Mouse (Mus musculus): ENCODE measurements around the gene Tex2. TPM values are rescaled to one million over a fixed set of nuclear protein-coding genes. Genes with fewer than 3 reads are reported as not detected.
"Not testable (repeated sequence)": the region's sequence is repeated elsewhere in the genome, so short reads cannot be mapped to it uniquely, and the experiment has no call there.

Tex2 gene
- polyA plus RNA-seq, 1 experiment from 2014 or later: 7.4 TPM

GRCm38 (mm10) chr11:106497009-106497408 is 116.2 kb downstream of the Tex2 start:
- ATAC-seq (replicated peaks; ENCODE audit: insufficient number of reproducible peaks, low FRiP score, low TSS enrichment, low read depth); H3K4me1 ChIP-seq (ENCODE audit: control insufficient read depth, insufficient read depth, low read length); H3K9me3 ChIP-seq (replicated peaks; ENCODE audit: control insufficient read depth, low read length); DNase-seq (ENCODE audit: low spot score); H3K27me3 ChIP-seq (ENCODE audit: control insufficient read depth, insufficient read depth, low read length); H3K36me3 ChIP-seq (replicated peaks; ENCODE audit: control insufficient read depth, insufficient read depth, low read depth, low read length); H3K27ac ChIP-seq (replicated peaks; ENCODE audit: low read depth, low read length); H3K4me2 ChIP-seq (ENCODE audit: low read depth, low read length); H3K9ac ChIP-seq (replicated peaks; ENCODE audit: low read length); H3K4me3 ChIP-seq (ENCODE audit: low read depth, low read length): not testable (repeated sequence)
- WGBS: 88% methylated on average over 2 of the region's 2 CpGs

GRCm38 (mm10) chr11:106492984-106493669 is 120.1 kb downstream of the Tex2 start:
- no peaks in the 10 kb centered on the region for H3K4me1 ChIP-seq (ENCODE audit: control insufficient read depth, insufficient read depth, low read length)
- H3K4me3 ChIP-seq (ENCODE audit: low read depth, low read length): no peak overlapping the region
- no peak overlapping the region for H3K27ac ChIP-seq (replicated peaks; ENCODE audit: low read depth, low read length)
- H3K9ac ChIP-seq (replicated peaks; ENCODE audit: low read length): 0 out of 2 replicates have a peak overlapping the region, but pooled peaks have one; percentile 13
- no peak overlapping the region for H3K4me2 ChIP-seq (ENCODE audit: low read depth, low read length)
- DNase-seq (ENCODE audit: low spot score): no peak
- no peaks in the 10 kb centered on the region for H3K9me3 ChIP-seq (replicated peaks; ENCODE audit: control insufficient read depth, low read length)
- no peaks in the 10 kb centered on the region for H3K36me3 ChIP-seq (replicated peaks; ENCODE audit: control insufficient read depth, insufficient read depth, low read depth, low read length)
- ATAC-seq (replicated peaks; ENCODE audit: insufficient number of reproducible peaks, low FRiP score, low TSS enrichment, low read depth): no peak
- 84% methylated on average over 7 of the region's 7 CpGs for WGBS
- H3K27me3 ChIP-seq (ENCODE audit: control insufficient read depth, insufficient read depth, low read length): no peaks in the 10 kb centered on the region

GRCm38 (mm10) chr11:106491393-106491792 is 121.8 kb downstream of the Tex2 start:
- H3K9me3 ChIP-seq (replicated peaks; ENCODE audit: control insufficient read depth, low read length): no peaks in the 10 kb centered on the region
- WGBS: 3% methylated on average over 3 of the region's 3 CpGs
- peak; percentile 94 for DNase-seq (ENCODE audit: low spot score)

GRCm38 (mm10) chr11:106490600-106490999 is 122.6 kb downstream of the Tex2 start:
- not testable (repeated sequence) for H3K27ac ChIP-seq (replicated peaks; ENCODE audit: low read depth, low read length); H3K4me1 ChIP-seq (ENCODE audit: control insufficient read depth, insufficient read depth, low read length); H3K27me3 ChIP-seq (ENCODE audit: control insufficient read depth, insufficient read depth, low read length); H3K36me3 ChIP-seq (replicated peaks; ENCODE audit: control insufficient read depth, insufficient read depth, low read depth, low read length); ATAC-seq (replicated peaks; ENCODE audit: insufficient number of reproducible peaks, low FRiP score, low TSS enrichment, low read depth); H3K4me3 ChIP-seq (ENCODE audit: low read depth, low read length); DNase-seq (ENCODE audit: low spot score); H3K9me3 ChIP-seq (replicated peaks; ENCODE audit: control insufficient read depth, low read length); H3K4me2 ChIP-seq (ENCODE audit: low read depth, low read length); H3K9ac ChIP-seq (replicated peaks; ENCODE audit: low read length)
- 86% methylated on average over 6 of the region's 6 CpGs for WGBS

More at GRCm38 (mm10) chr11:106491393-106491792, 121.8 kb downstream of the Tex2 start:
- Histone ChIP-seq H3K4me1 (ENCODE audit: control insufficient read depth, insufficient read depth, low read length) (no peaks in the 10 kb centered on the region), H3K27ac (replicated peaks; ENCODE audit: low read depth, low read length) (no peak overlapping the region), H3K4me2 (ENCODE audit: low read depth, low read length) (no peak overlapping the region), H3K36me3 (replicated peaks; ENCODE audit: control insufficient read depth, insufficient read depth, low read depth, low read length) (no peaks in the 10 kb centered on the region), H3K27me3 (ENCODE audit: control insufficient read depth, insufficient read depth, low read length) (no peaks in the 10 kb centered on the region), H3K9ac (replicated peaks; ENCODE audit: low read length) (no peak overlapping the region), H3K4me3 (ENCODE audit: low read depth, low read length) (no peak overlapping the region)
- ATAC-seq (replicated peaks; ENCODE audit: insufficient number of reproducible peaks, low FRiP score, low TSS enrichment, low read depth): no peak

- H3K4me3 ChIP-seq (ENCODE audit: low read depth, low read length): no peak overlapping the region
- no peak for DNase-seq (ENCODE audit: low spot score)
- 52% methylated on average over 10 of the region's 10 CpGs for WGBS
These were observed 123.2 kb downstream of the Tex2 start for GRCm38 (mm10) chr11:106490057-106490456.

GRCm38 (mm10) chr11:106489036-106489693 is 124.1 kb downstream of the Tex2 start:
- no peak overlapping the region for H3K9ac ChIP-seq (replicated peaks; ENCODE audit: low read length)
- H3K4me3 ChIP-seq (ENCODE audit: low read depth, low read length): no peak overlapping the region
- WGBS: 64% methylated on average over 6 of the region's 7 CpGs
- ATAC-seq (replicated peaks; ENCODE audit: insufficient number of reproducible peaks, low FRiP score, low TSS enrichment, low read depth): no peak
- no peak overlapping the region for H3K4me2 ChIP-seq (ENCODE audit: low read depth, low read length)
- no peaks in the 10 kb centered on the region for H3K36me3 ChIP-seq (replicated peaks; ENCODE audit: control insufficient read depth, insufficient read depth, low read depth, low read length)
- no peak overlapping the region for H3K27ac ChIP-seq (replicated peaks; ENCODE audit: low read depth, low read length)
- no peaks in the 10 kb centered on the region for H3K9me3 ChIP-seq (replicated peaks; ENCODE audit: control insufficient read depth, low read length)
- no peak for DNase-seq (ENCODE audit: low spot score)
- no peaks in the 10 kb centered on the region for H3K27me3 ChIP-seq (ENCODE audit: control insufficient read depth, insufficient read depth, low read length)
- H3K4me1 ChIP-seq (ENCODE audit: control insufficient read depth, insufficient read depth, low read length): no peaks in the 10 kb centered on the region

More at GRCm38 (mm10) chr11:106490057-106490456, 123.2 kb downstream of the Tex2 start:
- H3K4me1 ChIP-seq (ENCODE audit: control insufficient read depth, insufficient read depth, low read length): no peaks in the 10 kb centered on the region
- no peaks in the 10 kb centered on the region for H3K9me3 ChIP-seq (replicated peaks; ENCODE audit: control insufficient read depth, low read length)
- H3K9ac ChIP-seq (replicated peaks; ENCODE audit: low read length): no peak overlapping the region
- no peaks in the 10 kb centered on the region for H3K36me3 ChIP-seq (replicated peaks; ENCODE audit: control insufficient read depth, insufficient read depth, low read depth, low read length)
- H3K27me3 ChIP-seq (ENCODE audit: control insufficient read depth, insufficient read depth, low read length): no peaks in the 10 kb centered on the region
- H3K4me2 ChIP-seq (ENCODE audit: low read depth, low read length): no peak overlapping the region
- ATAC-seq (replicated peaks; ENCODE audit: insufficient number of reproducible peaks, low FRiP score, low TSS enrichment, low read depth): no peak
- H3K27ac ChIP-seq (replicated peaks; ENCODE audit: low read depth, low read length): no peak overlapping the region

GRCm38 (mm10) chr11:106488126-106488561 is 125.1 kb downstream of the Tex2 start:
- Histone ChIP-seq H3K4me3 (ENCODE audit: low read depth, low read length) (peak overlapping the region; percentile 95), H3K4me1 (ENCODE audit: control insufficient read depth, insufficient read depth, low read length) (no peaks in the 10 kb centered on the region), H3K27me3 (ENCODE audit: control insufficient read depth, insufficient read depth, low read length) (no peaks in the 10 kb centered on the region), H3K27ac (replicated peaks; ENCODE audit: low read depth, low read length) (no peak overlapping the region), H3K9me3 (replicated peaks; ENCODE audit: control insufficient read depth, low read length) (no peaks in the 10 kb centered on the region), H3K9ac (replicated peaks; ENCODE audit: low read length) (no peak overlapping the region), H3K4me2 (ENCODE audit: low read depth, low read length) (peak overlapping the region; percentile 90), H3K36me3 (replicated peaks; ENCODE audit: control insufficient read depth, insufficient read depth, low read depth, low read length) (no peaks in the 10 kb centered on the region)
- DNase-seq (ENCODE audit: low spot score) (peak; percentile 30), ATAC-seq (replicated peaks; ENCODE audit: insufficient number of reproducible peaks, low FRiP score, low TSS enrichment, low read depth) (peak; percentile 22)
- 9% methylated on average over 17 of the region's 17 CpGs for WGBS

GRCm38 (mm10) chr11:106487733-106488115 is 125.5 kb downstream of the Tex2 start, which contains the start of gene Ern1:
TSS of gene Ern1 (minus strand) at chr11:106487852.
- Histone ChIP-seq H3K4me3 (ENCODE audit: low read depth, low read length) (peak within 1 kb of the TSS; percentile 95), H3K27me3 (ENCODE audit: control insufficient read depth, insufficient read depth, low read length) (no peaks in the 10 kb centered on the region), H3K4me1 (ENCODE audit: control insufficient read depth, insufficient read depth, low read length) (no peaks in the 10 kb centered on the region), H3K36me3 (replicated peaks; ENCODE audit: control insufficient read depth, insufficient read depth, low read depth, low read length) (no peaks in the 10 kb centered on the region), H3K9ac (replicated peaks; ENCODE audit: low read length) (peak within 1 kb of the TSS; percentile 77), H3K4me2 (ENCODE audit: low read depth, low read length) (peak within 1 kb of the TSS; percentile 90), H3K27ac (replicated peaks; ENCODE audit: low read depth, low read length) (peak within 1 kb of the TSS; percentile 59), H3K9me3 (replicated peaks; ENCODE audit: control insufficient read depth, low read length) (no peaks in the 10 kb centered on the region)
- WGBS: under 1% methylated on average over 28 of the region's 28 CpGs
- peak; percentile 95 for DNase-seq (ENCODE audit: low spot score)
- ATAC-seq (replicated peaks; ENCODE audit: insufficient number of reproducible peaks, low FRiP score, low TSS enrichment, low read depth): peak; percentile 96
